In genomic region chr17:32501051-32501450, GRCm38 (mm10) we compare ENCODE assay signal across 24 mouse cellular contexts. TPM values are rescaled to one million over a fixed set of nuclear protein-coding genes. Genes with fewer than 3 reads are reported as not detected.
DNase-seq lines count a peak whose midpoint lies in the region; ATAC-seq and TF ChIP-seq lines count a peak whose summit lies in the region.
"Had no signal": no experiment of that assay in that cellular context is flagged by ENCODE, and none has a peak within 500 bp of the region (broad histone marks: within the 10 kb centered on the region; RNA-seq: fewer than 3 reads in every experiment).

No protein-coding gene starts in this region.

- no peak overlapping the region for H3K27ac ChIP-seq in kidney, embryonic 15.5 days
- H3K27ac ChIP-seq in liver, postnatal 0 days (ENCODE audit: low read depth) = 0 out of 2 replicates have a peak overlapping the region, but pooled peaks have one; percentile 52
- H3K27ac ChIP-seq in midbrain, embryonic 16.5 days (ENCODE audit: low read length) = no peak overlapping the region
- H3K27ac ChIP-seq: embryonic facial prominence, embryonic 13.5 days; forebrain, embryonic 10.5 days; forebrain, embryonic 15.5 days; hindbrain, embryonic 13.5 days; hindbrain, postnatal 0 days had no signal

- peak; percentile 15 for DNase-seq in heart, adult 8-10 months (ENCODE audit: low spot score)
- no peak for DNase-seq in heart, postnatal 10 days
- DNase-seq in kidney, adult 9 months = peak; percentile 37
- no peak for DNase-seq in liver, postnatal 0 days
- DNase-seq in liver (no peak), adipocyte (ENCODE audit: low spot score) (peak; percentile 60)
- DNase-seq: adrenal gland, postnatal 10 days; cerebellum, adult 11 months; cerebellum, adult 8-10 months; cerebellum, postnatal 25 days; gastrocnemius, postnatal 36 days; heart, adult 11 months; heart, postnatal 14 days had no signal

- no peak overlapping the region for H3K9ac ChIP-seq in kidney, embryonic 15.5 days
- no peak overlapping the region for H3K9ac ChIP-seq in liver, postnatal 0 days (replicated peaks)
- no peak overlapping the region for H3K9ac ChIP-seq in midbrain, embryonic 16.5 days (ENCODE audit: low read depth, low read length)
- H3K9ac ChIP-seq: embryonic facial prominence, embryonic 13.5 days; forebrain, embryonic 15.5 days; heart, embryonic 12.5 days; hindbrain, embryonic 13.5 days had no signal

- no peak overlapping the region for H3K4me2 ChIP-seq in kidney, embryonic 15.5 days
- no peak overlapping the region for H3K4me2 ChIP-seq in liver, postnatal 0 days (ENCODE audit: low read depth, low read length)
- no peak overlapping the region for H3K4me2 ChIP-seq in midbrain, embryonic 16.5 days (ENCODE audit: low read length)
- H3K4me2 ChIP-seq: embryonic facial prominence, embryonic 13.5 days; forebrain, embryonic 15.5 days; heart, embryonic 12.5 days; hindbrain, embryonic 13.5 days had no signal

- H3K4me1 ChIP-seq in kidney, embryonic 15.5 days = peaks cover 7% of the 10 kb centered on the region
- peaks cover 6% of the 10 kb centered on the region; the same call in 1 of the 2 replicates for H3K4me1 ChIP-seq in liver, postnatal 0 days (ENCODE audit: insufficient read depth)
- peaks cover 12% of the 10 kb centered on the region for H3K4me1 ChIP-seq in midbrain, embryonic 16.5 days (ENCODE audit: control insufficient read depth, insufficient read depth, low read length)

- intact Hi-C loops in heart, postnatal 10 days (cut with DNase I) = no loop called here

- TF ChIP-seq EP300 in liver, postnatal 0 days (IDR thresholded peaks at IDR 0.05; ENCODE audit: low read depth) = no peak

- no peaks in the 10 kb centered on the region for H3K27me3 ChIP-seq in kidney, embryonic 15.5 days
- no peaks in the 10 kb centered on the region for H3K27me3 ChIP-seq in liver, postnatal 0 days (ENCODE audit: insufficient read depth, low read length)
- H3K27me3 ChIP-seq in midbrain, embryonic 16.5 days (ENCODE audit: control insufficient read depth, insufficient read depth, low read depth, low read length) = no peaks in the 10 kb centered on the region
- H3K27me3 ChIP-seq: CH12.LX; embryonic facial prominence, embryonic 13.5 days; forebrain, embryonic 15.5 days; heart, embryonic 12.5 days; hindbrain, embryonic 13.5 days had no signal

- no peak for TF ChIP-seq CTCF in liver, postnatal 0 days (IDR thresholded peaks at IDR 0.05; ENCODE audit: low read depth)

- no peaks in the 10 kb centered on the region for H3K36me3 ChIP-seq in kidney, embryonic 15.5 days
- no peaks in the 10 kb centered on the region for H3K36me3 ChIP-seq in liver, postnatal 0 days (replicated peaks; ENCODE audit: insufficient read depth, low read length)
- no peaks in the 10 kb centered on the region for H3K36me3 ChIP-seq in midbrain, embryonic 16.5 days (ENCODE audit: control insufficient read depth, insufficient read depth, low read length)
- H3K36me3 ChIP-seq: embryonic facial prominence, embryonic 13.5 days; forebrain, embryonic 10.5 days; forebrain, embryonic 15.5 days; heart, embryonic 12.5 days; hindbrain, embryonic 13.5 days had no signal

- H3K9me3 ChIP-seq in kidney, embryonic 15.5 days (replicated peaks) = no peaks in the 10 kb centered on the region; the same call in 1 of the 2 replicates
- no peaks in the 10 kb centered on the region for H3K9me3 ChIP-seq in liver, postnatal 0 days (ENCODE audit: low read length)
- no peaks in the 10 kb centered on the region for H3K9me3 ChIP-seq in midbrain, embryonic 16.5 days (replicated peaks; ENCODE audit: control insufficient read depth, low read length, poor library complexity, severe bottlenecking)
- H3K9me3 ChIP-seq: embryonic facial prominence, embryonic 13.5 days; forebrain, embryonic 15.5 days; heart, embryonic 12.5 days; hindbrain, embryonic 13.5 days had no signal

- WGBS in kidney, embryonic 15.5 days = 74% methylated on average over 3 of the region's 3 CpGs
- WGBS in liver, postnatal 0 days (ENCODE audit: insufficient replicate concordance) = 72% methylated on average over 3 of the region's 3 CpGs
- WGBS in midbrain, embryonic 16.5 days = 72% methylated on average over 3 of the region's 3 CpGs

- no peak overlapping the region for H3K4me3 ChIP-seq in kidney, embryonic 15.5 days (replicated peaks)
- H3K4me3 ChIP-seq in liver, postnatal 0 days (ENCODE audit: low read depth, low read length) = no peak overlapping the region
- no peak overlapping the region for H3K4me3 ChIP-seq in midbrain, embryonic 16.5 days (ENCODE audit: low read depth, low read length)
- H3K4me3 ChIP-seq: embryonic facial prominence, embryonic 13.5 days; erythroblast, embryonic 14.5 days; forebrain, embryonic 10.5 days; forebrain, embryonic 15.5 days; heart, embryonic 12.5 days; hindbrain, embryonic 13.5 days had no signal

- ATAC-seq in kidney, embryonic 15.5 days (replicated peaks; ENCODE audit: low FRiP score) = no peak
- no peak for ATAC-seq in liver, postnatal 0 days
- no peak for ATAC-seq in midbrain, embryonic 16.5 days
- ATAC-seq: forebrain, embryonic 15.5 days; hindbrain, postnatal 0 days had no signal

RNA-seq across cellular contexts. Expression of gene Cyp4f17, which starts 4.8 kb away (rescaled TPM):
- total RNA-seq in heart, adult 8-10 months (2022) = 1 to 10 TPM; 4.8 to 9.0 (median 7.8) TPM
- 1 to 10 TPM; 6.4 to 6.8 TPM for total RNA-seq in heart, postnatal 10 days (2021)
- polyA plus RNA-seq in kidney, embryonic 15.5 days (2015; fragmentation: Nextera tagmentation; extraction: Ambion mirVana) = 8.4 and 9.3 TPM in 2 replicates
- 2.7 and 2.9 TPM in 2 replicates for polyA plus RNA-seq in liver, postnatal 0 days (2015; fragmentation: Nextera tagmentation; extraction: Ambion mirVana)
- polyA plus RNA-seq in midbrain, embryonic 16.5 days (2015; fragmentation: Nextera tagmentation; extraction: Ambion mirVana) = 12.4 and 15.7 TPM in 2 replicates
- polyA plus RNA-seq: erythroblast, embryonic 14.5 days had no signal

RNA-seq across cellular contexts. Expression of gene Cyp4f16, which starts 35.3 kb away (rescaled TPM):
- 1 to 10 TPM; 6.5 to 9.8 (median 7.3) TPM for total RNA-seq in heart, adult 8-10 months (2022)
- 10 to 100 TPM in 1 of 2 experiments, 1 to 10 TPM in 1; 8.3 to 12.2 TPM for total RNA-seq in heart, postnatal 10 days (2021)
- polyA plus RNA-seq in kidney, embryonic 15.5 days (2015; fragmentation: Nextera tagmentation; extraction: Ambion mirVana) = 20.9 and 21.7 TPM in 2 replicates
- polyA plus RNA-seq in liver, postnatal 0 days (2015; fragmentation: Nextera tagmentation; extraction: Ambion mirVana) = 5.9 and 6.9 TPM in 2 replicates
- polyA plus RNA-seq in midbrain, embryonic 16.5 days (2015; fragmentation: Nextera tagmentation; extraction: Ambion mirVana) = 12.9 and 15.9 TPM in 2 replicates

RNA-seq across cellular contexts. Expression of gene Cyp4f39, which starts 48.5 kb away (rescaled TPM):
- under 1 TPM in 1 of 4 experiments, not detected in 3; 0.23 TPM for total RNA-seq in heart, adult 8-10 months (2022)
- total RNA-seq in heart, postnatal 10 days (2021) = under 1 TPM; 0.24 to 0.74 TPM
- polyA plus RNA-seq in kidney, embryonic 15.5 days (2015; fragmentation: Nextera tagmentation; extraction: Ambion mirVana) = 0.55 and 0.66 TPM in 2 replicates
- polyA plus RNA-seq in liver, postnatal 0 days (2015; fragmentation: Nextera tagmentation; extraction: Ambion mirVana) = 0.22 and 0.32 TPM in 2 replicates
- 1.2 and 1.3 TPM in 2 replicates for polyA plus RNA-seq in midbrain, embryonic 16.5 days (2015; fragmentation: Nextera tagmentation; extraction: Ambion mirVana)
- polyA plus RNA-seq: cortical plate, adult 2 months had no signal

Comparison
In these comparisons a context has a peak if more than half of its experiments do, and no peak if none do; other contexts are left out.
1. DNase-seq: peak in heart, adult 8-10 months (single experiment), kidney, adult 9 months (single experiment) and adipocyte (single experiment); none in heart, postnatal 10 days (0 of 2), liver, postnatal 0 days (single experiment) and liver (single experiment).